Mouse (Mus musculus): ENCODE measurements around the gene Psmd14.

GRCm38 (mm10) chr2:61812536-61812935 is 101.0 kb downstream of the Psmd14 start:
- TF ChIP-seq TAL1 (conservative IDR thresholded peaks at IDR 0.05; ENCODE audit: low read depth, low read length) (no peak), CTCF (IDR thresholded peaks at IDR 0.05; ENCODE audit: low read depth, low read length) (no peak), GATA1 (IDR thresholded peaks at IDR 0.05; ENCODE audit: borderline replicate concordance, low read length) (no peak), POLR2AphosphoS5 (IDR thresholded peaks at IDR 0.05; ENCODE audit: insufficient replicate concordance, low read depth, low read length) (no peak)
